Mouse (Mus musculus) neural tube, embryonic 13.5 days (tissue): ENCODE data around the gene Rnf157. TPM values are rescaled to one million over a fixed set of nuclear protein-coding genes. Genes with fewer than 3 reads are reported as not detected.
A peak's percentile ranks its signal among the peaks of the same experiment; 100 is the strongest.

Source experiments
- ATAC-seq: fragments of 200-750 bp; cut with Nextera tagmentation; 2 replicates; pipeline ENCODE4 v1.8.0; 2017; ENCODE audit warnings: low read depth, mild to moderate bottlenecking, moderate TSS enrichment, moderate library complexity
- H3K27ac ChIP-seq: fragments of 300-500 bp; sonication (generic); replicated peaks from 2 replicates; pipeline ENCODE4 v1.5.1; 2015; ENCODE audit warnings: moderate library complexity, mild to moderate bottlenecking, inconsistent platforms
- H3K27me3 ChIP-seq: fragments of 300-500 bp; sonication (generic); 2 replicates; pipeline ENCODE4 v1.6.1; 2015; ENCODE audit warnings: mild to moderate bottlenecking, inconsistent platforms
- H3K36me3 ChIP-seq: fragments of 300-500 bp; sonication (generic); 2 replicates; pipeline ENCODE4 v1.6.1; 2015; ENCODE audit warnings: mild to moderate bottlenecking, inconsistent platforms
- H3K4me1 ChIP-seq: fragments of 300-500 bp; sonication (generic); replicated peaks from 2 replicates; pipeline ENCODE4 v1.6.1; 2015; ENCODE audit warnings: inconsistent platforms
- H3K4me2 ChIP-seq: fragments of 300-500 bp; sonication (generic); 2 replicates; pipeline ENCODE4 v1.6.1; 2015; ENCODE audit warnings: inconsistent platforms, mild to moderate bottlenecking, moderate library complexity
- H3K4me3 ChIP-seq: fragments of 300-500 bp; sonication (generic); 2 replicates; pipeline ENCODE4 v1.5.1; 2015; ENCODE audit warnings: mild to moderate bottlenecking, inconsistent platforms
- H3K9ac ChIP-seq: fragments of 300-500 bp; sonication (generic); 2 replicates; pipeline ENCODE4 v1.6.1; 2015; ENCODE audit warnings: moderate library complexity, mild to moderate bottlenecking, inconsistent platforms
- H3K9me3 ChIP-seq: fragments of 300-500 bp; sonication (generic); 2 replicates; pipeline ENCODE4 v1.6.1; 2016; ENCODE audit warnings: inconsistent platforms
- WGBS: fragments of 180-500 bp; shearing (Covaris S2); methylation state at CpG from one replicate; pipeline ENCODE4 v1.1.7; 2015; 5-methylcytosine and 5-hydroxymethylcytosine counted together
- polyA plus RNA-seq: library from polyadenylated mRNA; unstranded; fragments of >200 nt; fragmentation: Nextera tagmentation; extraction: Ambion mirVana; gene quantifications from 2 replicates; pipeline ENCODE4 v1.2.1, GENCODE M21; 2015

Gene Rnf157
- polyA plus RNA-seq, 1 experiment from 2014 or later, result 72.0 TPM

DNA sequence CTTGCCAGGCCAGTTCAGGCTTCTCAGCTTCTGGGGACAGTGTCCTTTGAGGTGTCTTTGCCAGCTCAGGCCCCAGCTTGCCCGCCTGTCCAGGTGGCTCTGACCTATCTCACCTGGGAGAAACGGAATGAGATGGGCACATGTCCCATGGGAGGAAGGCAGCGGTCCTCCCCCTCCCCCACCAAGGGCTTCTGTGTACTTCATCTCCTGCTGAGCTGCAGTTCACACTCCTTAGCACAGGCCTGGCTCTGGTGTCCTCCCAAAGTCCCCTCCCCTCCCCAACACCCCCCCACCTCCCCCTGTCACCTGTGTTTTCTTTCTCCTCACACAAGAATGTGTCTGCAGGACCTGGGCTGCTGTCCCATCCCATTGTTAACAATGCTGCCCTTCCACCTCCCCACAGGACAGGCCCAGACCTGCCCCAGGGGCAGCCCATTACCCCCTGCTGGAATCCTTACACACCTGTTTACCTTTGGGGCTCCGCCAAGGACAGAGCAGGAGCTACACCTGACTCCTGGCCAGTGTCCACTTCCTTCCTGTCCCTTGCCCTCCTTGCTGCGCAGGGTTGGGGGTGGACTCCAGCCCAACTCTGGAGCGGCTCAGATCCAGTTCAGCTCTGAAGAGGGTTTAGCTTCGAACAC lies 85.7 kb downstream of the Rnf157 start:
- Histone ChIP-seq H3K36me3 (no peaks in the 10 kb centered on the region), H3K9me3 (no peaks in the 10 kb centered on the region), H3K9ac (no peak overlapping the region), H3K27me3 (no peaks in the 10 kb centered on the region), H3K4me3 (no peak overlapping the region), H3K27ac (no peak overlapping the region), H3K4me1 (peaks cover 36% of the 10 kb centered on the region), H3K4me2 (no peak overlapping the region)
- WGBS, result 77% methylated on average over 7 of the region's 7 CpGs
- ATAC-seq, result no peak

DNA sequence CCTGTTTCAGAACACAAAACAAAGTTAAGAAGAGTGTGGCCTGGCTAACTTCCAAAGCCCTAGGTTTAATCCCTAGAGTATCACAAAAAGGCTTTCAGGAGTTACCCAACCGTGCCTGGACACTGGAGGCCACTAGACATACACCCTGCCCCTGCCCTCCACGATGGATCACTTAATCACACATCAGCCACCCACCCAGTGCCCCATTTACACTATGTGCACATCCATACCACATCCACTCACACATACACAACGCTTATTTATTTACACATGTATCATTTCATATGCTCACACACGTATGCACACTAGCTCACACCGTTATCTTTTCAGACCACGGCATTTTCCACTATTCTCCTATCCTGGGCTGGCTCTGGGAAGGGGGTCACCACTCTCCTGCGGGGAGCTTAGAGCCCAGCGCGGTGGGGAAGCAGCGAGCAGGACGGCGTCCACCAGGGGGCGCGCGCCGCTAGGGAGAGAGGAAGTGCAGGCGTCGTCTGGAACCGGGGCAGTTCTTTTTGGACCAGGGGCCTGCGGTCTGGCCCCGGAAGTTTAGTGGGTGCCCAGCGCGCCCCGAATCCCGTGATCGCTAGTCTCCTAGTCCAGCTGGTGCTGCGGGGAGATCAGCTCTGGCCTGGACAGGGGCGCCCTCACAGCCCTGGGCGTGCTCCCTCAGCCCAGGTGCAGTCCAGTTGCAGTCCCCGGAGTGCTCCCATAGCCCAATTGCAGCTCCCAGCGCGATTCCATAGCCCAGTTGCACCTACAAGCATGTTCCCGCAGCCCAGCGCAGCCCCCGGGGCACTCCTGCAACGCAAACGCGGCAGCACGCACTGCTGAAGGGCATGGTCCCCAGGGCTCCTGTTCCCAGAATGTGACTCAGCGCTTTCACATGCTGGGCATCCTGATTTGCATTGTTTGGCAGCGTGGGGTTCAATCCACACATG lies 93.8 kb downstream of the Rnf157 start:
- peaks cover 7% of the 10 kb centered on the region for H3K27me3 ChIP-seq
- peak; percentile 84 for ATAC-seq
- no peaks in the 10 kb centered on the region for H3K36me3 ChIP-seq
- H3K4me3 ChIP-seq, result peak overlapping the region; percentile 39
- no peak overlapping the region for H3K27ac ChIP-seq
- H3K4me2 ChIP-seq, result peak overlapping the region; percentile 78
- H3K4me1 ChIP-seq, result peaks cover 11% of the 10 kb centered on the region
- H3K9ac ChIP-seq, result peak overlapping the region; percentile 68
- H3K9me3 ChIP-seq, result no peaks in the 10 kb centered on the region
- 1% methylated on average over 41 of the region's 41 CpGs for WGBS

DNA sequence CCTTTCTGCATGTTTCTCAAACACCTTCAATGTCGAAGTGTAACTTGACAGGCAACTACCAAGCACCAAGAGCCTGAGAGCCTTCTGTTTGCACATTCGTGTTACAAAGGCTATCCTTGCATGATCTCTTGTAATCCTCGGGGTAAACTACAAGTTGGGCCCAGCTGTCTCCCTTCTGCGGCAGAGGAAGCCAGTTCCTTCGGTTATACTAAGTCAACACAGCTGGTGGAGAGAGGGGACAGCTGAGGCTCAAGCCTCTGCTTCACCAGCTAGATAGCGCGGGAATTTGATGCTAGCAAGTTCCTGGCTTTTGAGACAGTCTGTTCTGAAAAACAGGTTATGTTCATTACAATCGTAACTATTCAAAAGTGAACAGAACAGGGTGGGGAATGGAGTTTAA lies 100.5 kb downstream of the Rnf157 start:
- no peak overlapping the region for H3K4me3 ChIP-seq
- H3K9me3 ChIP-seq, result no peaks in the 10 kb centered on the region
- peaks cover 5% of the 10 kb centered on the region for H3K4me1 ChIP-seq
- WGBS, result 59% methylated on average over 8 of the region's 8 CpGs
- H3K27me3 ChIP-seq, result no peaks in the 10 kb centered on the region; the same call in 1 of the 2 replicates
- no peak overlapping the region for H3K4me2 ChIP-seq
- no peak overlapping the region for H3K9ac ChIP-seq
- no peaks in the 10 kb centered on the region for H3K36me3 ChIP-seq
- no peak for ATAC-seq
- H3K27ac ChIP-seq, result no peak overlapping the region

DNA sequence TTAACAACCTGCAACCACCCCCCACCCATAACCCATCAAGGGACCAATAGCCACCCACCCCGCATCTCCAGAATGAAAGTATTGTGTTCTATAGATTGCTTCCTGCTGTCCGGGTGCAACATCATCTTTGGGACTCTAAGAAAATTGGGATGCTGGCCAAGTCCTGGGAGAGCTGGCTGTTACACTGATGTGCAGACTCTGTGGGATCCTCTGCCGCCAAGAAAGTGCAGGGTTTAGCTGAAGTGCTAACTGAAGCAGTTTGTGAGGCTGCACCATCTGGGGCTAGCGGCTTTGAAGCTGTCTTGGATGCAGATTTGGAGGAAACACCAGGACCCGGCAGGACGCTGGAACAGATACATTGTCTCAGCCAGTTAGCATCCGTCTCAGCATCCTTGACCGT lies 101.7 kb downstream of the Rnf157 start:
- Histone ChIP-seq H3K36me3 (no peaks in the 10 kb centered on the region), H3K4me3 (no peak overlapping the region), H3K9me3 (no peaks in the 10 kb centered on the region), H3K4me2 (no peak overlapping the region), H3K27me3 (no peaks in the 10 kb centered on the region; the same call in 1 of the 2 replicates), H3K27ac (0 out of 2 replicates have a peak overlapping the region, but pooled peaks have one; percentile 13), H3K9ac (no peak overlapping the region; the same call in 1 of the 2 replicates), H3K4me1 (peaks cover 9% of the 10 kb centered on the region)
- no peak for ATAC-seq
- WGBS, result 33% methylated on average over 8 of the region's 8 CpGs

DNA sequence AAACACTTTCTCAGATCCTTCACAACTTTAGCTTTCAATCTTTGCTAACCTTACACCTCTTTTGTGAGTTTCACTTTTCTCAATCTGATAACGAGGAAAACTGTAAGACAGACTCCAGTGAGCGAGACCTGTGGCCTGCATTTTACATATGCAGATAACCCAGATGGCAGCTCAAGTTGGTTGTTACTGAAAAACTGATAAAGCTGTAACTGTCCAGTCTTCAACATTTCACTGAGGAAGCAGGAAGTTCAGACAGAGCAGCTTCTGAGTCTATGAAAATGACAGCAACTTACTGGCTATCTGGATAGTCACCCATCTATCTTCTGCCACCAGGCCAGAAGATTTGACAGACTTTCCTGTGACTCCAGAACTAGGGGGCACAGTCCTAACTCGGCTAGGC lies 103.2 kb downstream of the Rnf157 start:
- Histone ChIP-seq H3K9ac (no peak overlapping the region), H3K27me3 (no peaks in the 10 kb centered on the region), H3K4me1 (peaks cover 19% of the 10 kb centered on the region), H3K27ac (no peak overlapping the region), H3K4me3 (no peak overlapping the region), H3K9me3 (no peaks in the 10 kb centered on the region), H3K36me3 (peaks cover 6% of the 10 kb centered on the region), H3K4me2 (no peak overlapping the region)
- WGBS, result 81% methylated on average over 3 of the region's 3 CpGs
- no peak for ATAC-seq

DNA sequence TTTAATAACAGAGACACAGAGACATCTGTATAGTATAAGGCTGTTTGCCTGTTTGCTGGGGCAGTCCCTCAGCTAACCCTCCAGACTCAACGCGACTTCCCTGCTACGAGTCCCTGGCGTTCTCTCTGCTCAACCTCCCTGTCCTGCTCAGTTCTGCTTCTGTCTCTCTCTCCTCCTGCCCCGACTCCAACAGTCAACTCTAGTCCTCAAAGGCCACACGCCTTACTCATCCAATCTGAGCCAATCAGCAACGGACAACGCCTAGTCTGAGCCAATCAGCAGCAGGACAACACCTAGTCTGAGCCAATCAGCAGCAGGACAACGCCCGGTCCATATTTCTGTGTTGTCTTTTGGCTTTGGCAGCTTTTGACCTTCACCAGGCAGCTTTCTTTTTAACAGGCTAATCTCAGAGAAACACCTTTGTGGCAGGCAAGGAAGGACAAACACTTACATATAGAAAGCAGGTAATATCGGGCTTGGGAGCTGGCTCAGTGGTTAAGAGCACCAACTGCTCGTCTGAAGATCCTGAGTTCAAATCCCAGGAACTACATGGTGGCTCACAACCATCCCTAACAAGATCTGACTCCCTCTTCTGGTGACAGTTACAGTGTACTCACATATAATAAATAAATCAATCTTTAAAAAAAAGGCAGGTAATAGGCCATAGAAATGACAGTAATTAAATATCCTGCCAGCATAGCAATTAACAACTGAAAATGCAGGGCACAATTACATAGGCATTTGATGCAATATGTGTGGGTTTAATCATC lies 104.9 kb downstream of the Rnf157 start:
- WGBS, result 94% methylated on average over 12 of the region's 12 CpGs
- no peak for ATAC-seq
- Histone ChIP-seq H3K9ac (no peak overlapping the region), H3K4me1 (peaks cover 19% of the 10 kb centered on the region), H3K4me3 (no peak overlapping the region), H3K4me2 (no peak overlapping the region), H3K36me3 (peaks cover 22% of the 10 kb centered on the region), H3K27ac (no peak overlapping the region), H3K27me3 (no peaks in the 10 kb centered on the region), H3K9me3 (no peaks in the 10 kb centered on the region)

DNA sequence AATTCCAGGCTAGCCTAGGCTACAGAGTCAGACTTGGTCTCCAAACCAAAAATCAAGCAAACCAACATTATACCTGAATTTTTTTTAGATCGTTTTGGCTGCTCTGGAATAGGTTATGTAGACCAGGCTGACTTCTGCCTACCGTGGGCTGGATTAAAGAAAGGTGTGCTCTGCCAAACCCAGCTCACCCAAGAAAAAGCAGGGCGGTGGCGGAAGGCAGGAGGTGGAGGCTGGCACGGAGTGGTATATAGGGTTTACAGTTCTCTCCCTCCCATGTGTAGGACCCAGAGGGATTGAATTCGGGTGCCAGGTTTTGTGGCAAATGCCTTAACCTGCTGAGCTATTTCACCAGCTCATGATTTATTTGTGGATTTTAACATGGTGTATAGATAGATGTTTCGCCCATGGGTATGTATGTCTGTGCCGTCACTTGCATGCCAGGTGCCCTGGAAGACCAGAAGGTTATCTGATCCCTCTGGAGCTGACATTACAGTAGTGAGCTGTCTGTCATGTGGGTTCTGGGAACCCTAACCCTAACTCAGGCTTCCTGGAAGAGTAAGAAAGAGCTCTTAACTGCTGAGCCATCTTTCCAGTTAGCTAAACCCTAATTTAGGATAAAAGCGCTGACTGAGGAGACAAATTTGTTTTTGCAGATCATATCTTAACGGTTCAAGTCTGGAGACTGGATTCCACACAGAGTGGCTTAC lies 105.7 kb downstream of the Rnf157 start, which contains the start of gene Exoc7:
Gene Exoc7, minus strand, starts transcription at position 215 of the 707 bp plus-strand sequence.
- WGBS, result 86% methylated on average over 10 of the region's 10 CpGs
- H3K4me3 ChIP-seq, result peak within 1 kb of the TSS; percentile 64
- H3K27me3 ChIP-seq, result no peaks in the 10 kb centered on the region
- peaks cover 19% of the 10 kb centered on the region for H3K4me1 ChIP-seq
- H3K4me2 ChIP-seq, result peak within 1 kb of the TSS; percentile 82
- no peaks in the 10 kb centered on the region for H3K9me3 ChIP-seq
- H3K9ac ChIP-seq, result peak within 1 kb of the TSS; percentile 83
- peaks cover 30% of the 10 kb centered on the region for H3K36me3 ChIP-seq
- ATAC-seq, result peak; percentile 46; the same call in 1 of the 2 replicates
- peak within 1 kb of the TSS; percentile 49 for H3K27ac ChIP-seq

DNA sequence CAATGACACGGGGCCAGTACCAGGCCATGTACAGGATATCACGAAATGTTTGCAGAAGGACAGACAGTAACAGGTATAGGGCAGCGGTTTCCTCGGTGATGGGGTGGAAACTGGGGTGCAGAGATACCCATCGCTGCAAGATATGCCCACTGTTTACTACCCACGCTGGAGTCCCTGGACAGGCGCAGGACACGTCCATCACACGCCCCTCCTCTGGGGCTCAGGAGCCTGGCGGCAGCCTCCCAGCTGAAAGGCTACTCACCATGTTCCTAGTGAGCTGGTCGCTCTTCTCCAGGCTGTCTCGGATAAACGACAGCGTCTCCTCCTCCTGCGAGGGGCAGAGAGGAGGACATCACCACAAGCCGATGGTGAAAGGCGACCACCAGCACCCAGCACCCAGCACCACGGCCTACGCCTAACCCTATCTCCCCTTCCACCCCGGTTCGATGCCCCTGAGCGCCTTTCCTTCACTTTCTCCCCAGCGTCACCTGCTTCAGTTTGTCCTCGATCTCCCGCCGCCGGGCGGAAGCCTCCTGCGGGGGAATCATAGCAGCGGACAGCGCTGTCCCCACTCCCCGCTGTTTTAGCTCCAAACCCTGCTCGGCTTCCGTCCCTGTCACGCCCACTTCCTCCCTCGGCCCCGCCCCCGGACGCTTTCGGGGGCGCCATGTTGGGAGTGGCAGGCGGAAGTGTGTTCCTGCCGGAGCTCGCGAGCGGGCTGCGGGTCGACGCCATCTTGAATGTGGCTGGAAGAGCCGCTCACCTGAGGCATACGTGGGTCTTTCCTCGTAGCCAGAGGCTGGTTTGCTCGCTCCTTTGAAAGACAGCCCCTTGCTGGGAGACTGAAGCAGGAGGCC lies 106.5 kb downstream of the Rnf157 start:
- Histone ChIP-seq H3K9ac (peak overlapping the region; percentile 83), H3K36me3 (peaks cover 38% of the 10 kb centered on the region), H3K27me3 (no peaks in the 10 kb centered on the region), H3K9me3 (no peaks in the 10 kb centered on the region), H3K4me1 (peaks cover 18% of the 10 kb centered on the region), H3K4me3 (peak overlapping the region; percentile 64), H3K4me2 (peak overlapping the region; percentile 82), H3K27ac (peak overlapping the region; percentile 49)
- WGBS, result 2% methylated on average over 53 of the region's 53 CpGs
- ATAC-seq, result peak; percentile 92

DNA sequence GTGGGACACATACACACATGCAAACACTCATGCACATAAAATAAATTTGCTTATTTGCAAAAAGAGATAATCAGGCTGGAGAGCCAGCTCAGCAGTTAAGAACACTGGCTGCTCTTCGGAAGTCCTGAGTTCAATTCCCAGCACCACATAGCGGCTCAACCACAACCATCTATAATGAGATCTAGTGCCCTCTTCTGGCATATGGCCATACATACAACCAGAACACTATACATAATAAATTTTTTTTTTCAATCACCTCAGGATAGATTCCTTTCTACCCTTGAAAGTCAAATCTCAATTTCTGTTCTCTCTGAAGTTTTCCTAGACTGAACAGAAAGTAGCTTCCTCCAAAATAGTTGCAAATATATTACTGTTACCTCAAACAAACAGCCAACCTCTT lies 107.4 kb downstream of the Rnf157 start:
- Histone ChIP-seq H3K4me2 (peak overlapping the region; percentile 82), H3K9ac (peak overlapping the region; percentile 83), H3K9me3 (no peaks in the 10 kb centered on the region), H3K36me3 (peaks cover 47% of the 10 kb centered on the region), H3K4me1 (peaks cover 14% of the 10 kb centered on the region), H3K27ac (no peak overlapping the region), H3K4me3 (peak overlapping the region; percentile 64), H3K27me3 (no peaks in the 10 kb centered on the region)
- no peak for ATAC-seq
- WGBS, result 97% methylated on average over 2 of the region's 2 CpGs

DNA sequence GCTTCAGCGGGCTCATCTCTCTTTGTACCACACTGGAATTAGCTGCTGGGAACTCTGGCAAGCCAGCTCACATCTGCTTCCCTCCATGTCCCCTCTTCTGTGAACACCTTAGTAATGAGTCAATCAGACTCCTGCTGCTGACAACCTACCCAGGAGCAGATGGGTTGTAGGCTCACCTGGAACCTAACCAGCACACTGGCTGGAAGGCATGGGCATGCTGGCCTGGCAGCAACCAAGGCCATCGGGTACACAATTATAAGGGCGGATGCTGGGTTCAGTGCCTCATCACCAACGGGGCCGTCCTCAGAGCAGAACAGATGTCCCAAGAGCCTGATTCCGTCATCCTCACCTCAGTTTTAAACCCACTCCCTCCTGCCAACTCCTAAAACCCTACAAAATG lies 114.2 kb downstream of the Rnf157 start:
- ATAC-seq, result no peak
- 91% methylated on average over 6 of the region's 6 CpGs for WGBS

DNA sequence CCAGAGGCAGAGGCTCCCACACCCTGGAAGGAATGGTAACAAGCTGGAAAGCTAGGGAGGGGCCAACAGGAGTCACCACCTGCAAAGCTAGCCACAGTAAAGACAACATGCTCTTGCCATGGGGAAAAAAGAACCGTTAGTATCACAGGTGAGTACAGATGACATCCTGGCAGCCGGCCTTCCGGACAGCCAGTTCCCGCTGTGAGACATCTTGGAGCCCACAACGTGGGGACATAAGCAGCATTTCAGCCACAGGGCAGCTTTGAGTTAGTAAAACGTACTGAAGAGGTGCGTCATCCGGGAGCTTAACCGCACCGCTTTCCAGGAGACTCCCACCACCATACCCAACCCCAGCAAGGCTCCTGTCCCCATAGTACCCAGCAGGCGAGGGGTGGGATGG lies 114.6 kb downstream of the Rnf157 start:
- ATAC-seq, result no peak
- peaks cover 94% of the 10 kb centered on the region for H3K36me3 ChIP-seq
- no peak overlapping the region for H3K27ac ChIP-seq
- no peak overlapping the region for H3K9ac ChIP-seq
- H3K27me3 ChIP-seq, result no peaks in the 10 kb centered on the region
- no peak overlapping the region for H3K4me2 ChIP-seq
- H3K9me3 ChIP-seq, result no peaks in the 10 kb centered on the region
- WGBS, result 94% methylated on average over 11 of the region's 11 CpGs
- H3K4me1 ChIP-seq, result no peaks in the 10 kb centered on the region
- no peak overlapping the region for H3K4me3 ChIP-seq

More for the DNA sequence above, 114.2 kb downstream of the Rnf157 start:
- peaks cover 95% of the 10 kb centered on the region for H3K36me3 ChIP-seq
- no peaks in the 10 kb centered on the region for H3K4me1 ChIP-seq
- no peak overlapping the region for H3K4me3 ChIP-seq
- no peaks in the 10 kb centered on the region for H3K27me3 ChIP-seq
- H3K27ac ChIP-seq, result no peak overlapping the region
- H3K9ac ChIP-seq, result no peak overlapping the region
- H3K9me3 ChIP-seq, result no peaks in the 10 kb centered on the region
- H3K4me2 ChIP-seq, result no peak overlapping the region
